Mouse (Mus musculus) heart, adult 2 months (tissue): Measurements from ENCODE around the gene Ifrd2.

Experiments used
- CTCF ChIP-seq: fragments of 200-600 bp; IDR thresholded peaks from 2 replicates; pipeline ENCODE4 v1.8.1; 2022; ENCODE audit warnings: antibody characterized with exemption, mild to moderate bottlenecking, moderate library complexity
- EP300 ChIP-seq: fragments of 200-500 bp; IDR thresholded peaks from 2 replicates; pipeline ENCODE4 v1.6.1; 2011; ENCODE audit warnings: low read depth, low read length, control low read depth; ENCODE audit not compliant: insufficient read depth
- POLR2A ChIP-seq: fragments of 200-500 bp; IDR thresholded peaks from 2 replicates; pipeline ENCODE4 v1.6.1; 2011; ENCODE audit warnings: mild to moderate bottlenecking, low read depth, low read length, control low read depth; ENCODE audit not compliant: insufficient read depth

GRCm38 (mm10) chr9:107549297-107550074, 38.0 kb upstream of the Ifrd2 start:
- TF ChIP-seq CTCF (no peak), POLR2A (no peak), EP300 (no peak)
